Mouse (Mus musculus) kidney, postnatal 25 days (tissue): ENCODE data around the gene Cldn5.

Experiments
- DNase-seq, 2 experiments: peaks; one replicate each; pipeline ENCODE4 v3.0.0; 2021; ENCODE audit warnings: mixed read lengths in 2 of 2

Cldn5 gene

GRCm38 (mm10) chr16:18776556-18777100, at the start of gene Cldn5:
Gene Cldn5, plus strand, starts transcription at chr16:18776847.
- DNase-seq = peak; percentile 23 to 66

- DNase-seq = no peak
Measured at GRCm38 (mm10) chr16:18727536-18728499, 48.8 kb upstream of the Cldn5 start.

- no peak for DNase-seq
Measured at GRCm38 (mm10) chr16:18729185-18729584, 47.5 kb upstream of the Cldn5 start.

- DNase-seq = no peak
Measured at GRCm38 (mm10) chr16:18730640-18731039, 46.0 kb upstream of the Cldn5 start.

GRCm38 (mm10) chr16:18733100-18733956, 43.3 kb upstream of the Cldn5 start:
- DNase-seq = peak; percentile 42 to 73

DNA sequence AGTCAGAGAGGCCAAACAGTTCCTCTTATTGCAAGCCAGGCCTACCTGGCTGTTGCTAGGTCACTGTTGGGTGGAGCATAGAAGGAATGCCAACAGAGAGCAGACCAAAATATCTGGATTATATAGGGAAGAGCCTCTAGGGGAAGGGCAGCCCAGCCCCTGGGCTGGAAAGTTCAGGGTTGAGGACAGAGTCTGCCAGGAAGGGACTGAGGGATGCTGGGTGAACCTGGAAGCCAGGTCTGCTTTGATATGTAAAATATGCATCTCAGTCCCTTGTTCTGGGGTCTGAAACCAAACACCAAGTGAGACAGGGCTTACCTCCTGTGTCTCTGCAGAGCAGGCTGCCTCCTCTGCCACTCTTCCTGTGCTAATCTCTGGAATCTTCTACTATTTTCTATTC, 38.3 kb upstream of the Cldn5 start:
- no peak for DNase-seq

DNA sequence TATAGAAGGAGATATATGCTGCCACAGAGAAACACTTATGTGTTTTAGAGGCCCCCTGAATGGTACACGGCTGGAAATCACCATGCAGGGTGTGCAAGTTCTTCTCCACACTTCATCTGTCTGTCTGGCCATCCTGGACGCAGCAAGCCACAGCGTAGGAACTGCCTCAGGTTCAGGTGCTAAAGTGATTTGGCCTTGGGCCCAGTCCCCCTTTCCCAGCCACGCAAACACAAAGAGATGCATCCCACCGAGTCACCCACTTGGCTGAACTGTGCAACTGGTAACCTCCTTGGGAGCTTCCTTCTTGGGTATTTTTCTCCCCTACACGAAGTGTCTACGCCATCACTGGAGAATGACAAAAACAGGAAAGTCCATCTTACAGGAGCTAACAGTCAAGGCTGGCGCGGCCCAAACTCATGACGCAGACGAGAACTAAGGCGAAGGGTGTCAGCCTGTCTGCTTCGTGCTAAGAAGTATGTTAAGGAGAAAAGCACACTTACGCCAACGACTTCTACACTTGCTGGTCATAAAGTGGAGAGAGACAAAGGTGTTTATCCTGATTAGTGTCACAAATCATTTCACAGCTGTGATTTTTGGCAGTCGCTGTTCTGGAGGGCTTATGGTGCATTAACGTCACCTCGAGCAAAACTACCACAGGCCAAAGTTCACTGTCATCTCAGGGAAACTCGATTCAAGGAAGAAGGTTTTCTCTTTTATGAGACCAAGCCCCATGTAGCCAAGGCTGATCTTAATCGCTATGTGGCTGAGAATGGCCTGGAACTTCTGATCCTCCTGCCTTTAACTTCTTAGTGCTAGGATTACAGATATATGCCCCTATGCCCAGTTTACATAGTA, 30.2 kb upstream of the Cldn5 start:
- no peak for DNase-seq

DNA sequence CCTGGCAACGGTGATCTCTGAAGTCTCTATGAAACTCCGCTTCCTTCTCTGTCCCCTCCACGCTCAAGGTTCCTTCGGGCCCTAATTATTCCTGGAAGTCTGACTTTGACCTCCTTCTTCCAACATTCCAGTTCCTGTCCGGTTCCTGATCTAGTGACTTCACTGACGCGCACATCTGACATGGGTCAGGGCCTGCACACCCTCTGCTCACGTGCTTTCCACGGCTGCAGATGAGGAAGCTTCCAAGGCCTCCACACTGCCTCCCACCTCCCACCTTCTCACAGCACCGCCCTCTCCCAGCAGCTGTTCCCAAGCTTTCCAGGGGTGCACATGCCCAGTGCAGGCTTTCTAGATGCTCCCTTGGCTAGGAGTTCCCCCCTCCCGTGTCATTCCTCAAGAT, 25.5 kb upstream of the Cldn5 start:
- no peak for DNase-seq

DNA sequence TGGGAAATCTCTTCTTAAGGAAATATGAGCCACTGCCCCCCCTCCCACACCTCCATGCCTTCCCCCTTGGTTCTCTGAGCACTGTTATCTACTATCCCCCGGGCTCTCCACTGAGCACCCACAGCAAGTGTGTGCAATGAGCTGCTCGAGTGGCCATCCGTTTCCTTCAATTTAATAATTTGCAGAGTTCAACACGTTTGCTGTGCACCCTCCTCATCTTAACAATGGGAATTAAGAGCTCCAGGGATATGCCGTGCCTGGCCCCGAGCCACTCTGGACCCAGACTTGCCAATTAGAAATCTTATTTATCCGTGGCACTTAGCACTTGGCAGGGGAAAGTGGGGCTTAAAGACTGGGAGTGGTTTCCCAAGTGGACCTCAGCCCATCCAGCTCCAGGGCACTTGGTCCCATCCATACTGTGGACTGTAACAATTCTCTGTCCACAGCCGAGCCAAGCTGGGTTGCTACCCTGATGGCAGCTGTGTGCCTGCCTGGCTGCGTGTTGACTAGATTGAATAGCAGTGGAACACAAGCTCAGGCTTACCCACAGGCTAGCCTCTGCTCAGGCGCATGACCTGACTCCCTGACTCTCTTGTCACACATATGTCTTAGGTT, 24.7 kb upstream of the Cldn5 start:
- no peak for DNase-seq

DNA sequence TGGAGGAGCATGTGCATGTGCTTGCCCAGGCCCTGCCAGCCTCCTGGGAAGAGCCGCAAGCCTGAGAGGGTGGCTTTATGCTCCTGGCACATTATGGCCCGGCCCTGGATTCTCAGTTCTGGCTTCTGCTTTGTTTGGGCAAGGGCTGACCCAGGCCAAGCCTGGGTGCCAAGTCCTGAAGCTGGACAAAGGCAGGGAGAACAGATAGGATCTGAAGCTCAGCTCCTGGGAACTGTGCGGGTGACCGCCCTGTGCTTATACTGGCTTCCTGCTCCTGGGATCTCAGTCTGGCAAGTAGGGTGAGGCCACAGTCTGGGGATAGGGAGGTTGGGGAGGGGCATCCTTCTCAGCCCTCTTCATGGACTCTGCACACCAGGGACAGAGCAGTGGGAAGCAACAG, 14.9 kb upstream of the Cldn5 start:
- no peak for DNase-seq

DNA sequence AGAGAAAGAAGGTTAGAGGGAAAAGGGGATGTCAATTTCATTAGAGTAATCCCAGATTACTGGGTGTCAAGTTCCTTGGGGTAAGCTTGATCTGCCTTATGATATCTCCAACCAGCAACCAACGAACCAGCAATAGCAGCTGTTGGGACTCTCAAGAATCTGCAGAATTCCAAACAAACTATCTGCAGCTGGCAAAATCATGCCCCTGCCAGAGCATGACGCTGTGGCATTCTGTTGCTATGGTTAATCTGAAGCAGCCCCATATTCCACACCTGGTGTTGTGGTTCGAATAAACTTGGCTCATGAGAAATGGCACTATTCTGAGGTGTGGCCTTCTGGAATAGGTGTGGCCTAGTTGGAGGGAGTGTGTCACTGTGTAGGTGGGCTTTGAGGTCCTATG, 13.7 kb upstream of the Cldn5 start:
- DNase-seq = no peak

DNA sequence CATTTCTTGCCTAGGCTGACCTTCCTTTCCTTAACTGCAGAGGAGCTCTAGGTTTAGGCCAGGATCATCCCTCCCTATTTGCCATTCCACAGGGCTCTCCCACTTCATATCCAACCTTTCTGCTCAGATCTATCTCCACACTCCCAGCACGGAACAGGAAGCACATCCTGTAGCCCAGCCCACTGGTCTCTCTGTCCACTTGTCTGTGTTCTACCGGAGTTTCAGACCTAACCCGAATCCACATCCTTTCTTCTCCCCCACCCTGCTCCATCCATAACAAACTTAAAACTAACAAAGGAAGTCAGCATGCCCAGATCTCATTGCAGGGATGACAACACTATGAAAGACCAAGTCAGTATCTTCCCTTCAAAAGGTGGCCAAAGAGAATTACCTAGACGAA, 10.3 kb upstream of the Cldn5 start:
- DNase-seq = no peak

GRCm38 (mm10) chr16:18769501-18769900, 7.1 kb upstream of the Cldn5 start:
- no peak for DNase-seq

DNA sequence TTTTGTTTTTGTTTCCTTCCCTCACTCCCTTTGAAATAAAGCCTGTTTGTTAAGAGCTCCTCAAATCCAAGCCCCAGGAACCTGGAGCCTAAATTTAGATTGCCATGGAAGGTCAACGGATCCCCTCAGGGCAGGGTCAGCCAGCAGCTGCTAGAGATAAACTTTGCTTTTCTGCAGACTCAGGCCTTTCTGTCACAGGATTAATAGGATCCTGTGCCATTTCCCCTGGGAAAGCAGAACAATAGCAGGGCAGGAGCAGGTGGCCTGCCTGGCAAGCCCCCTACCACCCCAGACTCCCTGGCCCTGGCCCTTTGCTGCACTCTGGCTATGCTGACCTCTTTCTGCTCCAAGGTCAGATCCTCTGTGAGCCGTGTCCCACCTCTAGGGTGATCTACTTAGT, 2.7 kb upstream of the Cldn5 start:
- DNase-seq = no peak

DNA sequence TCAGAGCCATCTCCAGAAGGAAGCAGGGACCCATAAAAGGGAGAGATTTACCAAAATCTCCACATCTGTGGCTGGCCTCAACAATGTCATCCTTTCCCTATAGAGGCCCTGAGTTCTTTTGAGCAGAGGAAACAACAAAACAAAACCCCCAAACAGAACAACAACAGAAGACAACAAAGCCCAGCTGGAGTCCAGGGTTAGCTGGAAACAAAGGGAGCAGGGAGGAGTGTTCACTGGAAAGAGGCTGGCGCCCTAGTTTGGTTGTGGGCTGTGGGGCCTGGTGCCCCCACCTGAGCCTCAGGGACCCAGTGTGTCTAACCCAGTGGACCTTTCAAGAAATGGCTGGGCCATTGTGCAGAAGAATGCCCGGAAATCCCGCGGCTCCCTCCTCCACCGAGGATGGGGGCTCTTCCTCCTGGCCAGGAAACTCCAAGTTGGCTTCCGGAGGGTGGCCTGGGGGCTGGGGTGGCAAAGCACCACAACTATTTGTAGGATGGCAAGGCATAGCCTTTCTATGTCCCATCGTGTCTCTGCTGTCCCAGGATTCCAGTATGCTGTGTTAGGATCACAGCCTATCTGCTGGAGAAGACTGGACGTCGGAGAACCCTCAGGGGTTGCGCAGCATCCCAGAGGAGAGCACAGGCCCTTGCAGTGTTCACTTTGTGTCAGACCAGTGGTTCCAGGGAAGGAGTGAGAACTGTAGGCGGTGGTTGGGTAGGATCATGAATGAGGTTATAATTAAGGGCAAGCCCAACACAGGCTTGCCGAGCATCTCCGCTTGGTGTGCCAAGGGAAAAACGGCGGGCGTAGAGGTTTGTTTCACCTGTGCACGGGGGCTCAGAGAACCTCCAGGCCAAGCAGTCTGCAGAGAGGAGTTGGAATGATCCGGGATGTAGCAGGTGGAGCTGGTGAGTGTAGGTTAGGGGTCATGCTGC, 759 bp upstream of the Cldn5 start:
- DNase-seq = peak; percentile 32 to 56

DNA sequence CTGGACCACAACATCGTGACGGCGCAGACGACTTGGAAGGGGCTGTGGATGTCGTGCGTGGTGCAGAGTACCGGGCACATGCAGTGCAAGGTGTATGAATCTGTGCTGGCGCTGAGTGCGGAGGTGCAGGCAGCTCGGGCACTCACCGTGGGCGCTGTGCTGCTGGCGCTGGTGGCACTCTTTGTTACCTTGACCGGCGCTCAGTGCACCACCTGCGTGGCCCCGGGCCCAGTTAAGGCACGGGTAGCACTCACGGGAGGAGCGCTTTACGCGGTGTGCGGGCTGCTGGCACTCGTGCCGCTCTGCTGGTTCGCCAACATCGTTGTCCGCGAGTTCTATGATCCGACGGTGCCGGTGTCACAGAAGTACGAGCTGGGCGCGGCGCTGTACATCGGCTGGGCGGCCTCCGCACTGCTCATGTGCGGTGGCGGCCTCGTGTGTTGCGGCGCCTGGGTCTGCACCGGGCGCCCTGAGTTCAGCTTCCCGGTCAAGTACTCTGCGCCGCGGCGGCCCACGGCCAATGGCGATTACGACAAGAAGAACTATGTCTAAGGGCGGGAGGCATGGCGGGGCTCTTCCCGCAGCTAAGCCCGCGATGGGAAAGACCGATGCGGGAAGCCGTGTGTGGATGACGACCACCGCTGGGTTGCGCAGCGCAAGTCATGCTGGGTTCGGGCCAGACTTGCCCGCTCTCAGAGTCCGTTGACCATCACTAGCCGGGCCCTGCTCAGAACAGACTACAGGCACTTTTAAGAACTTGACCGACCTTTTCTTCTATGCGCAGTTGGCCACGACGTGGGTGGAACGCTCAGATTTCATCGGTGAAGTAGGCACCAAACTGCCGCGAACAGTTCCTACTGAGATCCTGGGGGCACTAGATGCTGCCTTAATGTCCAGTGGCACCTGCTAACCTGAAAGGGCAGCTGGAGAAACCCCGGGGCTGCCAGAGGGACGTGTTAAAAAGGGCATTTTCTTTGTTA, 744 bp downstream of the Cldn5 start:
- DNase-seq = peak in 1 of 2 experiments; percentile 44

- DNase-seq = no peak
Measured at GRCm38 (mm10) chr16:18778461-18778860, 1.8 kb downstream of the Cldn5 start.

GRCm38 (mm10) chr16:18781810-18782209, 5.2 kb downstream of the Cldn5 start:
- DNase-seq = no peak

DNA sequence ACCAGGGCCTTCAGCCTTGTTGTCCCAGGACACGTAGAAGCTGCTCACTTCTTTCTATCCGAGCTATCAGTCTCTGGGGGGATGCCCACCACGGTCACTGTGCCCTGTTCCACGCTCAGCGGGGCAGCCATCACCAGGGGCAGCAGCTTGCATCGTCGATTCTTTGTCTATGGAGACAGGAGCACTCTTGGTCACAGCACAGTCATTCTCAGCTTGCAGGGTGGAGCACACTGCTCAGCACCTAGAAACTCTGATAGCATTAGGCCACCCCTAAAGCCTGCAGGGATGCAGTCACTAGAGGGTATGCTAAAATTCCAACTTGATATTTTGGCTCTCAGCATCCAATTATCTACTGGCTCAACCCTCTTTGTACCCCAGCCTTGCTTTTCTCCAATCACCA, 8.4 kb downstream of the Cldn5 start:
- DNase-seq = no peak

- DNase-seq = no peak
Measured at GRCm38 (mm10) chr16:18785485-18785884, 8.8 kb downstream of the Cldn5 start.
